Mouse (Mus musculus) kidney, postnatal 14 days (tissue): ENCODE data around the gene Narfl.
"Not testable (repeated sequence)": the region's sequence is repeated elsewhere in the genome, so short reads cannot be mapped to it uniquely, and the experiment has no call there.

Experiments
- DNase-seq: peaks from one replicate; pipeline ENCODE4 v3.0.0; 2022; ENCODE audit warnings: mixed read lengths

Narfl gene

GRCm38 (mm10) chr17:25773549-25774120, at the start of gene Narfl:
TSS of gene Narfl (plus strand) at chr17:25773776.
- peak; percentile 97 for DNase-seq

GRCm38 (mm10) chr17:25723919-25724318, 49.7 kb upstream of the Narfl start:
- no peak for DNase-seq

DNA sequence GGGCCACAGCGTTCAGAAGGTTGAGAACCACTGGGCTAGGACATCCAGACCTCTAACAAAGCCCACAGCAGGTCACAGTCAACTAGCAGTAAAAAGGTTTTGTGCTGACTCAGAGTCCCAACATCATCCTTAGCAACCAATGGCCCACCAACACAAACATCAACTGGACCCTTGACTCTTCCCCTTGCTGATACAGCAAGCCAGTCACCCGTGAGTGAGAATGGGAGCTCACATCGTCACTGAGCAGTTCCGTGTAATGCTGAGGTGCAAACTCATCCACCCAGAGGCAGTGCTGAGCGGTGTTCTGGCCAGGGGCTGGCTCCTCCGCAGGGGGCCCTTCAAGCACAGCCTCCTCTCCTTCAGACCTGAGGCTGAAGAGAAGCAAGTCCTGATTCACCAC, 48.3 kb upstream of the Narfl start:
- DNase-seq = peak; percentile 41

GRCm38 (mm10) chr17:25727265-25728008, 46.1 kb upstream of the Narfl start, which contains the start of the genes Chtf18 and Rpusd1:
TSS of gene Chtf18 (minus strand) at chr17:25727419.
TSS of gene Rpusd1 (plus strand) at chr17:25727670.
- DNase-seq = peak; percentile 100

- DNase-seq = no peak
Observed at GRCm38 (mm10) chr17:25728009-25728270, 45.6 kb upstream of the Narfl start.

DNA sequence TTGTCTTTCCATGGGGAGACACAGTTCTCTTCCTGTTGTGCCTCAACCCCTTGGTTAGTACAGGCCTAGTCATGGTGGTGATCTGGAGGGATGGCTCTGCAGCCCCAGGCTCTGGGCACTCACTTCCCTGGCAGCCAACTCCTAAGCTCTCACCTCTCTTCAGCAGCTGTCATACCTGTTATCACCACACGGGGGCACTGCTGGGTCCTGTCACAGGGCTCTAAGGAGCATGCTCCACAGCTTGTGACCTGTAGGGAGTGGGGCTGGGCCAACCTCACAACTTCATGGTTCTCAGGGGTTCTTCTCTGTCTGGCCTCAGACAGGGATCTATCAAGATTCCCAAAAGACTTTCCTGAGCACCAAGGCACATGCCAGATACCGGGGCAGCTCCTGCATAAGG, 41.5 kb upstream of the Narfl start:
- peak; percentile 87 for DNase-seq

DNA sequence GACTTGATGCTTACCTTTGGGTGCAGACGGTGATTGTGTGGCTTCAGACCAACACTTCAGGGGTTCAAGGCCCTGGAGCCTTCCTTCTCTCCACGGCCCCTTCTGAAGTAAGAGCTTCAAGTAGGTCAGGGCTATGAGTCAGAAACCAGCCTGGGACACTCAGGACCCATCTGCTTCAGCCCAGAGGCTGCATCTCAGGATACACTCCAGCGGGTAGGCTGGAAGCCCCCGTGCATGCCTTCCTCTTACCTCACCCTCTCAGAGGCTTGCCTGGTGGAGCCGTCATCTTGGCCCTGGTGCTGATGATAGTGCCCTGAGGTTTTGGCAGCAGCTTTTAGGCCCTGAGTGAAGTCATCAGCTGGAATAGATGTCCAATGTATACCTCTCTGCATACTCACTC, 38.3 kb upstream of the Narfl start:
- no peak for DNase-seq

GRCm38 (mm10) chr17:25735745-25736144, 37.8 kb upstream of the Narfl start, which contains the start of gene Mslnl:
TSS of gene Mslnl (plus strand) at chr17:25736042.
- no peak for DNase-seq

- DNase-seq = no peak
Observed at GRCm38 (mm10) chr17:25738861-25739260, 34.7 kb upstream of the Narfl start.

GRCm38 (mm10) chr17:25741471-25741870, 32.1 kb upstream of the Narfl start:
- not testable (repeated sequence) for DNase-seq

- no peak for DNase-seq
Observed at GRCm38 (mm10) chr17:25743831-25744230, 29.7 kb upstream of the Narfl start.

DNA sequence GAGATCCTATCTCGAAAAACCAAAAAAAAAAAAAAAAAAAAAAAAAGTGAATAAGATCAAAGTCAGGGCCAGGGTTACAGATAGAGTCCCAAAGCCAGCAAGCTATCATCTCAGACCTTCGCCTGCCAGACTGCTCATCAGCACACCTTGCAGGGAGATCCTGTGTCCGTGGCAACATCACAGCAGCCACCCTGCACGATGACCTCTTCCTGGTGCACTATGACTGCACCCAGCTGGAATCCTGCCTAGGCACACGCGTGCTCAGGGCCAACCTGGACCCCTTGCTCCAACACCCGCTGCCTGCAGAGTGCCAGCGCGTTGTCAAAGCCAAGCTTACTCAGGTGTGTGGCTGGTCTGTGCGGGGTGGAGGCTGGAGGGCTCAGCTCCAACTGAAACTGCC, 29.3 kb upstream of the Narfl start:
- DNase-seq = no peak

DNA sequence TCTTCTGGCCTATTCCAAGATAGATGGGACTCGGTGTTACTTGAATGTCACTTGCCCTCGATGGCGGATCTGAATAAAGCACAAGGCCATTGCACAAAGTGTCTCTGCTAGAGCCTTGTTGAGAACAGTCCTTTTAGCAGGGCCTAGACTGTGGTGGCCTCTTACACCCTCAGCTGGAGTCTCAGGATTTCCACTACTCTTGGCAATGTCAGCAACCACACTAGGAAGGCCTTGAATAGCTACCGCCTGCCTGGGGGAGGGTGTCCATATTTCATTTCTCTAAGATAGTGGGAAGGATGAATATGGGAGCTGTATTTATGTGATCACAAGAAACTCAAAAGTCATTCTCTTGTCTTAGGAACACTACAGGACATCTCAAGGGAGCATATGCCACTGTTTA, 25.3 kb upstream of the Narfl start:
- no peak for DNase-seq

DNA sequence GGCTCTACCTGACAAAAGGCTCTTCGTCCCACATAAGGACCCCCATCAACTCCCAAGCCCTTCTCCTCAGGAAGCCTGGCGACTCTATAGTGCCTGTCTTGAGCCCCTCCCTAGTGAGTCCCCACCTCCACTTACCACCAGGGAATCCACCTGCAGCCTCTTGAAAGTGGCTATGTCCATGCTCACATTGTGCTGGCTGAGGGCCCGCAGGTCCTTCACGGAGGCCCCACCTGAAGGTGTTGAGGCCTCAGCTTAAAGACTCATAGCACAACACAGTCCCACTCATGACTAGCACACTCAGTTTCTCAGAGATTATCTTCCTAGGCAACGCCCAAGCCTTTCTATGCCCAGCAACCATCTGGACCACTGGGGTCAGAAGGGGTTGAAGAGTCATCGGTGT, 24.3 kb upstream of the Narfl start:
- no peak for DNase-seq

DNA sequence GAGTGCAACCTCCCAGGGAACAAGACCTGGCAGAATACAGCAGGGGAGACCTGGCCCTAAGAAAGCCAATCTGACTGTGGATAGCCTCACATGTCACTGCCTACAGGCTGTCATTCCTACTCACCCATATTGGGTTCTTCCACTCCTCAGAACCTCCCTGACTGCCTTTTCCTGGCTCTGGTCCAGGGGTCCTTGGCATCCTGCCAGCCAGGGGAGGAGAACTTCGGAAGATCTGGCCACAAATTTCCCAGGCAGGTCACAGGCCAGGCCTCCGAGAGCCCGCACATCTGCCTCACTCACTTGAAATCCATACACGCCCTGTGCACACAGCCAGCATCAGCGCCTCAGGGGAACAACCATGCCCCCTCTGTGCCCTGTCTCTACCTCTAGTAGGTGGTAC, 22.1 kb upstream of the Narfl start:
- peak; percentile 59 for DNase-seq

DNA sequence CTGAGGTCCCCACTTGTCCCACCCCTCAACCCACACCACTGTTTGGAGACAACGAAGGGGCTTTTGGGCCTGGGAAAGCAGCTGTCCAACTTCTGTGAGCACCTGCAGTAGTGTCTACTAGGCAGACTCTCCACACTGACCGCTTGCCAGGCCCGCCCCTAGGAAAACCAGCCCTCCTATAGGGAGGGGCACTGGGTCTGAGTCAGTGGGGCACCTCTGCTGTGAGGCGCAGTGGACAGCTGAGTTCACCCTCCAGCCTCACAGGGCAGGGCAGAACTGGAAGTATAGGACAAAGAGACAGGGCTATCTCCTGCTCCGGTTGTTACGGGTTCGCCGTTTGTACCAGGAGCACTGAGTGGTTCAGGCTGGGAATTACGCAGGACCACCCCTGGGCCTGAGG, 19.3 kb upstream of the Narfl start, which contains the start of gene Msln:
Gene Msln (minus strand): TSS at position 138 of the 400 bp plus-strand sequence.
- DNase-seq = no peak

DNA sequence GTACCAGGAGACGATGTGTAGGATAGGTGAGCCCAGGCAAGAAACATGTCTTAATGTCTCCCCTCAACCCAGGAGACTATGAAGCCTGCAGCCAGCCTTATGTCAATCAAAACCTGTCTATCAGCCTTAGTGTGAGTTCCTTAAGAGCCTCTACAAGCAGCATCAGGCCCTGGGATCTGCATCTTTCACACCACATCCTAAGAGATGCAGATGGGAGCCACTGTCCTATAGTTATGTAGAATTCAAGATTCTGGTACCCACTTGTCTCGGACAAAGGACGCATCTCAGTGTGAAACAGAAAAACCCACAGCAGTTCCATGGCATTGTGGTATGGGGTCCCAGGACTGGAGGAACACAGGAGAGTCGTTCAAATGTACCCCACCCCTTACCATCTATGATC, 18.5 kb upstream of the Narfl start:
- DNase-seq = no peak

GRCm38 (mm10) chr17:25755627-25756377, 17.8 kb upstream of the Narfl start:
- no peak for DNase-seq

- no peak for DNase-seq
Observed at GRCm38 (mm10) chr17:25756378-25757242, 17.0 kb upstream of the Narfl start.

DNA sequence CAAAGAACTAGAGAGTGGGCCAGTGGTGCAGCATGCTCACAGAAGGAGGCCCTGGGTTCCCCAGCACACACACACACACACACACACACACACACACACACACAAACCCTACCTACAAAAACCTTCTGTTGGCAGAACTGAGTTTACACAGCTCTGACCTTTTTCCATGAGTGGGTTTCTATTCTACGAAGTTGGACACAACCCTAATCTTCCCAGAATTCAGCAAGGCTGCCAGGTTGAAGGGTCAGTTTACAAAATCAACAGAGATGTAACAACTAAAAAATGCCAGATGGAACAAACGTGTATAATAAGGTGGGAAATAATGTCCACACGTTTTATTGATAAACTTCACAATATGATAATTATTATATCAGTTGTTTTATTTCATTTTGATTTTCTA, 15.9 kb upstream of the Narfl start:
- DNase-seq = no peak

DNA sequence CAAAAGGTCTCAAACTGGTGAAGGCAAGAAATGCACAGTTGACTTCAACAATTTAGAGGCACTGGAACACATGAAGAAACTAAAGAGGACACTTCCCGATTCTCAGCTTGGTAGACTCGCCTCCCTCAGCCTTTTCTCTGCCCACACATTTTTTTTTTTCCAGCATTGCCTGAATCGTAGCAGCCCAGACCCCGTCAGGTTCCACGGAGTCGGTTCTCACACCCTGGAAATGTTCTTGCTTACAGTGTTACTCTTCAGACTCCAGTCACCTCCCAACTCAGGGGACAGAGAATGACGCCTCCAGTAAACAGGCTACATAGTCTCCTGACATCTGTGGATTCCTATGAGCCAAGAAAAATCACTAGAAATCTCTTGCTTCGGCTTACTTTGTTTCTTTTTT, 13.4 kb upstream of the Narfl start:
- DNase-seq = no peak

DNA sequence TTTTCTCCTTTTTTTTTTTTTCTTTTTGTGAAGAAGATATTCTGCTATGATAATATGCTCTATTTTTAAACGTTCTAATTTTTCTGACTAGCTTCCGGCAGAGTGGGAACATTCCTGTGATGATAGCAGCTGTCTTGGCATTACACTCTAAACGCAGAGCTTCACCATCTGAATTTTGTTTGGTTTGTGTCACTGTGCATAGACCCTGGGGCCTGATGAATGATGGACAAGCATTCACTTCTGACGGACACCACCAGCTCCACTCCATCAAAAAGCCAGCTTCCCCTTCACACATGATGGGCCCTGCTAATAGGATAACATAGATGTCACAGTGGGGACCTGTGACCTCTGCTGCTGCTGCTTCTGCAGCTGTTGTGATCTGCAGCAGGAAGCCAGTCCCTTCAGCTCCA, 12.0 kb upstream of the Narfl start:
- DNase-seq = peak; percentile 30

GRCm38 (mm10) chr17:25762591-25762990, 11.0 kb upstream of the Narfl start:
- no peak for DNase-seq
